Mouse (Mus musculus) testis, adult 2 months (tissue): Measurements from ENCODE around the gene Col1a1.

Source experiments
- CTCF ChIP-seq: fragments of 200-500 bp; IDR thresholded peaks from 2 replicates; pipeline ENCODE4 v1.5.1; 2012; ENCODE audit warnings: low read depth, mild to moderate bottlenecking, inconsistent platforms, low read length, moderate library complexity; ENCODE audit not compliant: control insufficient read depth, insufficient read depth, insufficient replicate concordance
- POLR2A ChIP-seq: fragments of 200-500 bp; IDR thresholded peaks from 2 replicates; pipeline ENCODE4 v1.6.1; 2012; ENCODE audit warnings: low read depth, mild to moderate bottlenecking, inconsistent platforms, low read length, moderate library complexity; ENCODE audit not compliant: control insufficient read depth

- TF ChIP-seq POLR2A (no peak), CTCF (peak; percentile 74; the same call in 1 of the 2 replicates)
Observed at GRCm38 (mm10) chr11:94939280-94939679, 3.3 kb downstream of the Col1a1 start.
